Mouse (Mus musculus): Measurements from ENCODE around the gene Hes7.

Gene Hes7

GRCm38 (mm10) chr11:69119446-69120155 is 603 bp upstream of the Hes7 start:
- no peak for DNase-seq

- no peak for DNase-seq
Observed at GRCm38 (mm10) chr11:69121001-69121740, 967 bp downstream of the Hes7 start.

GRCm38 (mm10) chr11:69121741-69122335 is 1.6 kb downstream of the Hes7 start:
- peak; percentile 54 for DNase-seq

- DNase-seq: peak; percentile 88
Observed at GRCm38 (mm10) chr11:69122336-69122951, 2.2 kb downstream of the Hes7 start, which contains the start of gene 9130213A22Rik. Gene 9130213A22Rik (minus strand): TSS chr11:69122589.

- DNase-seq: peak; percentile 88
Observed at GRCm38 (mm10) chr11:69123056-69123692, 3.0 kb downstream of the Hes7 start.

GRCm38 (mm10) chr11:69123693-69124497 is 3.7 kb downstream of the Hes7 start:
- DNase-seq: peak; percentile 84

GRCm38 (mm10) chr11:69124498-69124847 is 4.3 kb downstream of the Hes7 start:
- DNase-seq: peak; percentile 75

GRCm38 (mm10) chr11:69125041-69125851 is 5.0 kb downstream of the Hes7 start:
- peak; percentile 83 for DNase-seq

GRCm38 (mm10) chr11:69125852-69125918 is 5.5 kb downstream of the Hes7 start, which contains the start of gene Aloxe3:
Gene Aloxe3 (plus strand): TSS chr11:69125896.
- no peak for DNase-seq

- DNase-seq: peak; percentile 30
Observed at GRCm38 (mm10) chr11:69125919-69126705, 5.9 kb downstream of the Hes7 start.

GRCm38 (mm10) chr11:69126706-69127095 is 6.5 kb downstream of the Hes7 start:
- no peak for DNase-seq

- no peak for DNase-seq
Observed at GRCm38 (mm10) chr11:69128426-69129122, 8.4 kb downstream of the Hes7 start.

GRCm38 (mm10) chr11:69133566-69133922 is 13.3 kb downstream of the Hes7 start:
- DNase-seq: no peak

- peak; percentile 70 for DNase-seq
Observed at GRCm38 (mm10) chr11:69133923-69134621, 13.9 kb downstream of the Hes7 start.

GRCm38 (mm10) chr11:69134622-69134968 is 14.4 kb downstream of the Hes7 start:
- DNase-seq: no peak

GRCm38 (mm10) chr11:69135361-69135760 is 15.2 kb downstream of the Hes7 start:
- DNase-seq: no peak

- DNase-seq: no peak
Observed at GRCm38 (mm10) chr11:69147546-69147945, 27.3 kb downstream of the Hes7 start.

- DNase-seq: no peak
Observed at GRCm38 (mm10) chr11:69148451-69148960, 28.3 kb downstream of the Hes7 start.

GRCm38 (mm10) chr11:69149728-69150127 is 29.5 kb downstream of the Hes7 start:
- no peak for DNase-seq

GRCm38 (mm10) chr11:69150444-69150843 is 30.2 kb downstream of the Hes7 start:
- peak; percentile 83 for DNase-seq

All from thymus, postnatal 14 days (tissue).